Mouse (Mus musculus) embryonic fibroblast, embryonic 13.5 days (primary cell): ENCODE measurements around the gene Sh3bp2.

Experiments used
- CTCF ChIP-seq: IDR thresholded peaks from 2 replicates; pipeline ENCODE4 v1.5.1; 2011; ENCODE audit warnings: mild to moderate bottlenecking, control low read depth, low read length, moderate library complexity, borderline replicate concordance; ENCODE audit not compliant: insufficient read depth
- POLR2A ChIP-seq: IDR thresholded peaks from 2 replicates; pipeline ENCODE4 v1.6.1; 2011; ENCODE audit warnings: low read depth, mild to moderate bottlenecking, control low read depth, low read length, moderate library complexity

GRCm38 (mm10) chr5:34526477-34526775 lies 788 bp downstream of the Sh3bp2 start:
- no peak for TF ChIP-seq CTCF
- TF ChIP-seq POLR2A, result no peak
